Mouse (Mus musculus) midbrain, embryonic 10.5 days (tissue): ENCODE results near the gene Dnah10. TPM values are rescaled to one million over a fixed set of nuclear protein-coding genes. Genes with fewer than 3 reads are reported as not detected.

ENCODE experiments used
- DNase-seq: peaks from one replicate; pipeline ENCODE4 v3.0.0-alpha.2; 2017; ENCODE audit warnings: low spot score
- H3K27ac ChIP-seq: fragments of 300-500 bp; sonication (generic); replicated peaks from 2 replicates; pipeline ENCODE4 v1.5.1; 2016; ENCODE audit warnings: mild to moderate bottlenecking
- H3K27me3 ChIP-seq: fragments of 300-500 bp; sonication (generic); 2 replicates; pipeline ENCODE4 v1.6.1; 2016; ENCODE audit warnings: low read depth, mild to moderate bottlenecking; ENCODE audit not compliant: poor library complexity, severe bottlenecking
- H3K36me3 ChIP-seq: fragments of 300-500 bp; sonication (generic); 2 replicates; pipeline ENCODE4 v1.6.1; 2016; ENCODE audit warnings: mild to moderate bottlenecking, moderate library complexity
- H3K4me1 ChIP-seq: fragments of 300-500 bp; sonication (generic); 2 replicates; pipeline ENCODE4 v1.6.1; 2016
- H3K4me3 ChIP-seq: fragments of 300-500 bp; sonication (generic); 2 replicates; pipeline ENCODE4 v1.5.1; 2016; ENCODE audit warnings: mild to moderate bottlenecking, moderate library complexity
- H3K9me3 ChIP-seq: fragments of 300-500 bp; sonication (generic); replicated peaks from 2 replicates; pipeline ENCODE4 v1.6.1; 2016; ENCODE audit warnings: mild to moderate bottlenecking
- WGBS: fragments of 180-500 bp; shearing (Covaris S2); methylation state at CpG from one replicate; pipeline ENCODE4 v1.1.7; 2016; 5-methylcytosine and 5-hydroxymethylcytosine counted together
- polyA plus RNA-seq: library from polyadenylated mRNA; unstranded; fragments of >200 nt; fragmentation: Nextera tagmentation; extraction: Ambion mirVana; gene quantifications from 2 replicates; pipeline ENCODE4 v1.2.1, GENCODE M21; 2016

Gene Dnah10
- polyA plus RNA-seq, 1 experiment from 2014 or later: 0.02 TPM

DNA sequence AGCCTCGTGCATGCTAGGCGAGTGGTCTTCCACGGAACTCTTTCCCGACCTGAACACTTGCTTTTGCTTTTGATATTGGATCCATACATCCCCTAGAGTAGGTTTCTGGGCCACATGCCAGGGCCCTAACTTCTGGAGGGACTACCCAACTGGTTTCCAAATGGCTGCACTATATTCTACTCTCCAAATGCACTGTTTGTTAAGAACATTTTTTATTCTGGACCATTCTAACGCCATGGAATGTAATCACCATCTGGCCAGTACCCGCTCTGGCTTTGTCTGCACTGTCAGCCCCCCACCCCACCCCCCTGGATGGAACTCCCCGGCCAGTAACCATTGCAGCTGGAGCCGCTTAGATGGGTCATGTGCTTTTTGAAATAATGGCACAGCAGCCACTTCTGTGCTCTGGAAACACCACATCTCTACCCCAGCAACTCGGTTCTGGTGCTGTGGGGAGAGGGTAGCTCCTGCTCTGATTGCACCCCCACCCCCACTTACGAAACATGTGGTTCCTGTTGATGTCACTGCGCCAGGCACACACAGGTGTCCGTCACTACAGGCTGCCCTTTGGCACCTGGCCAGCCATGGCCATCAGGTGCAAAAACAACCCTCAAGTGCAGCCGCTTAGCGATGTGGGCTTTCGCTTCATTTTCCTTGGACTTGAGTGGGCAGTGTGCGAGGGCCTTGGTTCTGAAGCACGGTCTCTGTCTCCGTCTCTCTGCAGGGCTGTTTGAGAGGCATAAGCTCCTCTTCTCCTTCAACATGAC is 97.4 kb downstream of the Dnah10 start:
- no peaks in the 10 kb centered on the region for H3K27me3 ChIP-seq
- no peaks in the 10 kb centered on the region for H3K4me1 ChIP-seq
- H3K36me3 ChIP-seq: no peaks in the 10 kb centered on the region
- 90% methylated on average over 18 of the region's 18 CpGs for WGBS
- no peak for DNase-seq
- H3K4me3 ChIP-seq: no peak overlapping the region
- H3K9me3 ChIP-seq: no peaks in the 10 kb centered on the region
- H3K27ac ChIP-seq: no peak overlapping the region

DNA sequence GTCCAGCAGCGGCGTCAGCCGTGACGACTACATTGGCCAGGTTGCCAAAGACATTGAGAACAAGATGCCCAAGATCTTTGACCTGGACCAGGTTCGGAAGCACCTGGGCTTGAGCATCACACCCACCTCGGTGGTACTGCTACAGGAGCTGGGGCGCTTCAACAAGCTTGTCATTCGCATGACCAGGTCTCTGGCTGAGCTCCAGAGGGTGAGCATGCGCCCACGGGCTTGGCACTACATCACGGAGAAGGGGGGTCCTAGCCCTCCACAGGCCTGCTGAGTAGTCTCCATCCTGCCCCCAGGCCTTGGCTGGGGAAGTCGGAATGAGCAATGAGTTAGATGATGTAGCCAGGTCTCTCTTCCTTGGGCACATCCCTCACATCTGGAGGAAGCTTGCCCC is 105.4 kb downstream of the Dnah10 start:
- Histone ChIP-seq H3K9me3 (no peaks in the 10 kb centered on the region), H3K27ac (no peak overlapping the region), H3K4me1 (no peaks in the 10 kb centered on the region), H3K27me3 (no peaks in the 10 kb centered on the region), H3K36me3 (peaks cover 8% of the 10 kb centered on the region), H3K4me3 (no peak overlapping the region)
- WGBS: 93% methylated on average over 12 of the region's 12 CpGs
- DNase-seq: no peak

DNA sequence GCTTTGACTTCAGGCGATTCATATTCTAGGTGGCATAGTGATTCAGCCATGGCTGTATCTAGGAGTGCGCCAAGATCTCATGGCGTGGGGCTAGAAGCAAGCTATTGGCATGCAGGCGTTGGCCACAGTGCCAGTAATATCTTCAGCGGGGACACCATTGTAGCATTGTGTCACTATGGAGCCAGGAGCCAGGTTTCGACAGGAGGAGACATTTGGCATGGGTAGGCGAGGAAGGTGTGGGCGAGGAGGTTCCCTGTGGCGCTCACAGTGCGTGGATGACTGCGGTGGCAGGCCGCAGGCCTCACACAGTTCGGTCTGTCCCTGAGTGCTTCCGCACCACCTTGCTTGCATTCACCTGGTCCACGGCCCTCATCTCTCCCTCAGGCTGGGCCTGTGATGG is 110.3 kb downstream of the Dnah10 start:
- Histone ChIP-seq H3K9me3 (no peaks in the 10 kb centered on the region), H3K27ac (no peak overlapping the region), H3K4me3 (no peak overlapping the region), H3K4me1 (no peaks in the 10 kb centered on the region), H3K27me3 (no peaks in the 10 kb centered on the region), H3K36me3 (peaks cover 27% of the 10 kb centered on the region)
- no peak for DNase-seq
- WGBS: 95% methylated on average over 15 of the region's 15 CpGs

DNA sequence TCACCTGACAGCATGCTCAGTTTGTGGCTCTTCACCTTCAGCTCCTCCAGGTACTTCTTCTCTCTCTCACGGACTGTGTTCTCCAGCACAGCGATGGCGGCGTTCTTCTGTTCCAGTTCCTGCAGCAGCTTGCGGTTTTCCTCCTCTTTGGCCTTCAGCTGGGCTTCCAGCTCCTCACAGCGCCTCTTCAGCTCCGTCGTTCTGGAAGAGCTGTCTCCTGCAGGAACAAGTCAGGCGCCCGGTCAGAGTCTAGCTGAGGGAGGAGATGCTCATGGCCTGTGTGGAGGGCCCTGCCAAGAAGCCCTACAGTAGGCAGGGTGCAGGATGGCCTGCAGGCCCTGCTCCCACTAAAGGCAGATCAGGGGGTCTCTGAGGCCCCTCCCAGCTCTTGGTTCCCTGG is 111.2 kb downstream of the Dnah10 start:
- no peak for DNase-seq
- H3K27ac ChIP-seq: no peak overlapping the region
- H3K4me3 ChIP-seq: no peak overlapping the region
- WGBS: 88% methylated on average over 10 of the region's 10 CpGs
- H3K36me3 ChIP-seq: peaks cover 27% of the 10 kb centered on the region
- H3K27me3 ChIP-seq: no peaks in the 10 kb centered on the region
- H3K9me3 ChIP-seq: no peaks in the 10 kb centered on the region
- H3K4me1 ChIP-seq: no peaks in the 10 kb centered on the region

DNA sequence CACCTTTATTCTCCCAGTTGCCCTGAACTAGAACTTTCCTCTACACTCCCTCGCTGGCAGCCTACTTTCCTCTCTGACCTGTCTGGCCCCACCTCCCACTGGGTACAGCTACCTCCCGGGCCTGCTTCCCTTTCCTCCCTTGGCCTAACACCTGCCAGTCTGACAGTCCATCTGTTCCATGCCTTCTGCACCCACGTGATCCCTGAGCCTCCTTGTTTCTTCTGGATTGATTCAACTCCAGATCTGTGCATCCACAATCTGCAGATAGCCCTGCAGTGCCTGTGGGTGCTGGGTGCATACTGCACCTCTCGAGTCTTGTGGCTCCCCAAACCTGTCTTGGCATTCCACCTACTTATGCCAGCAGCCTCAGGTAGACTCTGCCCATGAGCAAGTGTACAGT is 111.7 kb downstream of the Dnah10 start:
- Histone ChIP-seq H3K36me3 (peaks cover 27% of the 10 kb centered on the region), H3K4me1 (no peaks in the 10 kb centered on the region), H3K4me3 (no peak overlapping the region), H3K27me3 (no peaks in the 10 kb centered on the region), H3K9me3 (no peaks in the 10 kb centered on the region), H3K27ac (no peak overlapping the region)
- no peak for DNase-seq
- WGBS: 78% methylated on average over 4 of the region's 4 CpGs

DNA sequence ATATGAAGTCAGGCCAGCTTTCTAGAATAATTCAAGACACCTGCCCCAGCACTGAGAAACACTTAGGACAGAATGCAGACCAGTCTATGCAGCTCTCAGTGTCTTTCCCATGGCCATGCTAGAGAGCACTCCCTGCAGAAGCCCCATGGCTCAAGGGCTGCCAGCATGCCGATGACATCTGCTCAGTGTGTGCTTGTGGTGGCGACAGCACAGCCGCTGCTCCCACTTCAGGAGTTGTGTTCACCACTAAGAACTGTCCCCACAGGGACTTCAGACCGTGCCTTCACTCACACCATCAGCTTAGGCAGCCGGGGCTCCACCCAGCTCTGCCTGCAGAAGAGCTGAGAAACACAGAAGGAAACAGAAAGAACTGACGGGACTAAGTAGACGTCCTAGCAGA is 115.3 kb downstream of the Dnah10 start:
- peaks cover 20% of the 10 kb centered on the region for H3K36me3 ChIP-seq
- H3K4me1 ChIP-seq: peaks cover 3% of the 10 kb centered on the region; the same call in 1 of the 2 replicates
- no peak overlapping the region for H3K4me3 ChIP-seq
- no peaks in the 10 kb centered on the region for H3K9me3 ChIP-seq
- no peak overlapping the region for H3K27ac ChIP-seq
- no peak for DNase-seq
- 78% methylated on average over 7 of the region's 7 CpGs for WGBS
- H3K27me3 ChIP-seq: no peaks in the 10 kb centered on the region

DNA sequence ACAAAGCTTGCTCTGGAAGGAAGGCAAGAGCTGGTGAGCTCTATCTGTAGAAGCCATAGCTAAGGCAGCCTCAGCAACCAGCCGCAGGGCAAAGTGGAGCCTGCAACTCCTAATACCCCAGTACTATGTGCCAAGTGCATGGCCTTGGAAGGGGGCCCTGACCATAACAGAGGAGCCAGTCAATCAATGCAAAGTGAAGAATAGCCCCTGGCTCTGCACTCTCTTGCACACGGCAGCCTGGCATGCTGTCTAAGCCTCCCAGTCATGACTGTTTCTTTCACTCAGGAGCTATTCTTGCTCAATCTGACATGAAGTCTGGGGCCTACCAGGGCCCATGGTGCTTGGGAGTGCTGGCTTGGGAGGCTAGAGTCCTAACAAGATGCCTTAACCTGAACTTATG is 115.8 kb downstream of the Dnah10 start:
- DNase-seq: no peak
- H3K9me3 ChIP-seq: no peaks in the 10 kb centered on the region
- 92% methylated on average over 2 of the region's 2 CpGs for WGBS
- H3K27me3 ChIP-seq: no peaks in the 10 kb centered on the region
- H3K4me3 ChIP-seq: no peak overlapping the region
- H3K27ac ChIP-seq: no peak overlapping the region
- H3K4me1 ChIP-seq: peaks cover 3% of the 10 kb centered on the region; the same call in 1 of the 2 replicates
- H3K36me3 ChIP-seq: peaks cover 16% of the 10 kb centered on the region

DNA sequence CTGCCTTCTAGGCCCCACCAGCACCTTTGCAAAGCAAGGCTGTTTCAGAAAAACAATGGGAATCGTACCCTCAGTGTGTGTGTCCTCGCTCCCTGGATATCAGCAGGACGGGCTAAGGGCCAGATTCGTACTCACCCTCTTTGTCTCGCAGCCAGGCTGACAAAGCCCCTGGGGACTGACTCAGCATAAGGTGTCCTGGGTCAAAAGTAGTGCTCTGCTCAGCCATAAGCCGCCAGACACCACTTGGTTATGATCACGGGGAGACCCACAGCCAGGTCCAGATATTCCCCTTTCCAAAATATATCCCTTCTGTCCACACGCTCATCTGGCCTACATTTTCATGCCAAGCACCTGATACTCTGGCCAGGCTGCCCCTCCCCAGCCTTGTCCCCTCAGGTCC is 118.5 kb downstream of the Dnah10 start:
- Histone ChIP-seq H3K27ac (no peak overlapping the region), H3K36me3 (peaks cover 6% of the 10 kb centered on the region; the same call in 1 of the 2 replicates), H3K4me3 (no peak overlapping the region), H3K9me3 (no peaks in the 10 kb centered on the region), H3K27me3 (no peaks in the 10 kb centered on the region), H3K4me1 (peaks cover 3% of the 10 kb centered on the region; the same call in 1 of the 2 replicates)
- WGBS: 78% methylated on average over 8 of the region's 8 CpGs
- DNase-seq: no peak

DNA sequence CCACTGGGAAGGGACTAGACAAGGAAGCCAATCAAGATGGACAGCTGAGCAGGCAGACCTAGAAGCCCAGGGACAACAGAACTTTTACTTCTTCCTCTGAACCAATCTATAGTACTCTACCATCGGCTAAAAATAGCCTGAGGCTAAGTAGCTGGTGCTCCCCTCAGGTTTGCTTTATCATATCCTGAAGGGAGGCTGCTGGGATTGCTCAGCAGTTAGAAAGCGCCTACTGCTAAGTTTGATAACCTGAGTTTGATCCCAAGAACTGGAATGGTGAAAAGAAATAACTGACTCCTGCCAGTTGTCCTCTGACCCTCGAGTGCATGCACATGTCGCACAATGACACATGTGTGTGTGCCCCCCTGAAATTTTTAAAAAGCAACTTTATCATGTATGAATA is 120.0 kb downstream of the Dnah10 start:
- DNase-seq: no peak
- H3K9me3 ChIP-seq: no peaks in the 10 kb centered on the region
- no peaks in the 10 kb centered on the region for H3K36me3 ChIP-seq
- no peak overlapping the region for H3K4me3 ChIP-seq
- no peak overlapping the region for H3K27ac ChIP-seq
- no peaks in the 10 kb centered on the region for H3K27me3 ChIP-seq
- H3K4me1 ChIP-seq: peaks cover 3% of the 10 kb centered on the region; the same call in 1 of the 2 replicates
- 86% methylated on average over 4 of the region's 4 CpGs for WGBS

DNA sequence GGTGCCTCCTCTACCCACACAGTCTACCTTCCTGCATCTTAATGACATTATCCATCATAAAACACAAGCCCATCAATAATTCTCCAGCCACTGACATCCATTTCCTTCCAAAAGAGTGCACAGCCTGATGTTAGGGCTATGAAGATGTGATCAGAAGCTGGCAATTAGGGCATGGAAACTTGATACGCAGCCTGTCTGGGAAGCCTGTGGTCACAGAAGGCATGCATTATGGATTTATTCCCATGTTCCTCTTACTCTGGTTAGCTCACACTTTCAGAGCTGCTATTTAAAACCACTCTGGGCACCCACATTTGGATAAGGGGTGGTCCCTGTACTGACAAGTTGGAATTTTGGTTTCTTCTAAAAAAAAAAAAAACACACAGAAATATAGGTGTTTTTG is 122.1 kb downstream of the Dnah10 start:
- Histone ChIP-seq H3K27me3 (no peaks in the 10 kb centered on the region), H3K4me1 (peaks cover 3% of the 10 kb centered on the region; the same call in 1 of the 2 replicates), H3K27ac (no peak overlapping the region), H3K4me3 (no peak overlapping the region), H3K36me3 (no peaks in the 10 kb centered on the region), H3K9me3 (no peaks in the 10 kb centered on the region)
- no peak for DNase-seq
- WGBS: 82% methylated on average over 1 of the region's 1 CpGs

DNA sequence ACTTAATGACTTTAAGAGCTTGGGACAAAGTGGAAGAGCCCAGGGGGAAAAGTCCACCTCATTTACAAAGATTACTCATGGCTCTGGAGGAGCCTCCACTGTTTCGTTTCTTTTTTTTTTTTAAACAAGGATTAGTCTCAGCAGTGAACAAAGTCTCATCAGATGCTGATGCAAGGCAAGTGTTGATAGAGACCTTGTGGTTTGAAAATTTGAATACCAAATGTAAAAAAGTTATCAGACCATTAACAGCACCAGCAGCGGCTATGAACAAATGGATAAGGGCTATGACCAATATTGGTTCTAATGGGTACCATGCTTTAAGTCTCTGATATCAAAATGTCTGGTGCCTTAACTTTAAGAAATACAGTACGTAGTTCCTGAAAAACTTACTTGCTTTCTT is 124.1 kb downstream of the Dnah10 start:
- Histone ChIP-seq H3K4me1 (no peaks in the 10 kb centered on the region), H3K9me3 (no peaks in the 10 kb centered on the region), H3K27me3 (no peaks in the 10 kb centered on the region), H3K27ac (no peak overlapping the region), H3K4me3 (no peak overlapping the region), H3K36me3 (no peaks in the 10 kb centered on the region)
- WGBS: 80% methylated on average over 3 of the region's 3 CpGs
- DNase-seq: no peak

DNA sequence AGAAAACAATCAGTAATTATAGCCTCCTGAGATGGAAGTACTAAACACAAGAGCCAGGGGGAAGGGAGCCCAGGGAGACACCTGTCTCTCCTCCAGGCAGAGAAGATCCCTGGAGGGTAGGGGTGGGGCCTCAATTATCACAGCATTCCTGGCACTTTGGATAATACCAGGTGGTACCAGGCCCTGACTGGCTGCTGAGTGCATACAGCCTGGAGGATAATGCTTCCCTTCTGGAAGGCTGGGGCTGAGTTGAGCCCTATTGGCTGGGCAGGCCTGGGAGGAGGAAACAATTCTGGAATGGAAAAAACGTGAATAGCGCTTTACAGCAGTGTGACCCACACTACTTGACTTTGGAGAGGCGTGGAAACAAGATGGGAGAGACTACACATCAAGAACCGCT is 126.7 kb downstream of the Dnah10 start:
- no peak overlapping the region for H3K4me3 ChIP-seq
- no peak for DNase-seq
- no peak overlapping the region for H3K27ac ChIP-seq
- WGBS: 49% methylated on average over 4 of the region's 4 CpGs
- H3K36me3 ChIP-seq: no peaks in the 10 kb centered on the region
- H3K9me3 ChIP-seq: no peaks in the 10 kb centered on the region
- no peaks in the 10 kb centered on the region for H3K27me3 ChIP-seq
- H3K4me1 ChIP-seq: no peaks in the 10 kb centered on the region

DNA sequence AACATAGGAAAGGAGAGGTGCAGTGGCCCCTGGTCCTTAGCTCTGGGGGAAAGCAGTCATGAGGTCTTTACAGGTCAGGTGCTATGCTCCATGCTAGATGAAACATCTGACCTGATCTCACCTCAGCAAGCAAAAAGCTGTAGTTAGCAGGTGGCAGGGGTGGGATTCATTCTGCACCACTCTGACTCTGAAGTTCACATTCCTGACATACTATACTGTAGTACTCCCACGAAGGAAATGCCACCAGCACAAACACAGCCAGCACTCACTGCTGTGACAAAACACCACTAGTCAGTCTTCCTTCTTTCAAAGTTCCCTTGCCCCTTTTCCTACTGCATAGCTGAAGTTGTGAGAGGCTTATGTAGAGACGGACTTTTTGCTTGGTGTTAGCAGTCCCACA is 127.4 kb downstream of the Dnah10 start:
- no peak for DNase-seq
- Histone ChIP-seq H3K9me3 (no peaks in the 10 kb centered on the region), H3K27ac (no peak overlapping the region), H3K27me3 (no peaks in the 10 kb centered on the region), H3K36me3 (no peaks in the 10 kb centered on the region), H3K4me3 (no peak overlapping the region), H3K4me1 (no peaks in the 10 kb centered on the region)
- WGBS: 44% methylated on average over 2 of the region's 2 CpGs
